Mouse (Mus musculus) ES-Bruce4 (cell line): ENCODE data around the gene Ddx46. TPM values are rescaled to one million over a fixed set of nuclear protein-coding genes. Genes with fewer than 3 reads are reported as not detected.

Experiments
- H3K27ac ChIP-seq: 2 replicates; pipeline ENCODE4 v1.5.1; 2012; ENCODE audit warnings: low read length, inconsistent platforms; ENCODE audit not compliant: insufficient read depth
- H3K27me3 ChIP-seq: 2 replicates; pipeline ENCODE4 v1.6.1; 2012; ENCODE audit warnings: mild to moderate bottlenecking, low read length, inconsistent platforms; ENCODE audit not compliant: control insufficient read depth, poor library complexity, insufficient read depth, severe bottlenecking
- H3K36me3 ChIP-seq: 2 replicates; pipeline ENCODE4 v1.6.1; 2012; ENCODE audit warnings: inconsistent platforms, mild to moderate bottlenecking, low read length, moderate library complexity; ENCODE audit not compliant: control insufficient read depth, poor library complexity, insufficient read depth, severe bottlenecking
- H3K4me1 ChIP-seq: one replicate; pipeline ENCODE4 v1.8.1; 2011; ENCODE audit warnings: low read length; ENCODE audit not compliant: control insufficient read depth, insufficient read depth
- H3K4me3 ChIP-seq: 2 replicates; pipeline ENCODE4 v1.5.1; 2011; ENCODE audit warnings: low read depth, mild to moderate bottlenecking, low read length
- H3K9ac ChIP-seq: 2 replicates; pipeline ENCODE4 v1.6.1; 2012; ENCODE audit warnings: low read depth, mild to moderate bottlenecking, inconsistent platforms; ENCODE audit not compliant: poor library complexity, severe bottlenecking
- H3K9me3 ChIP-seq: replicated peaks from 2 replicates; pipeline ENCODE4 v1.6.1; 2012; ENCODE audit warnings: mild to moderate bottlenecking, low read length, inconsistent platforms; ENCODE audit not compliant: control insufficient read depth, poor library complexity, insufficient read depth, severe bottlenecking
- CTCF ChIP-seq: IDR thresholded peaks from one replicate; pipeline ENCODE4 v1.8.1; 2011; ENCODE audit warnings: low read depth, low read length
- EP300 ChIP-seq: IDR thresholded peaks from 2 replicates; pipeline ENCODE4 v1.6.1; 2011; ENCODE audit warnings: low read depth, low read length; ENCODE audit not compliant: insufficient read depth
- POLR2A ChIP-seq: IDR thresholded peaks from one replicate; pipeline ENCODE4 v1.8.1; 2011; ENCODE audit warnings: low read length; ENCODE audit not compliant: insufficient read depth
- polyA plus RNA-seq: library from polyadenylated mRNA; stranded (reverse); fragments of >200 nt; gene quantifications from 2 replicates; pipeline ENCODE4 v1.2.4, GENCODE M21; 2011; ENCODE audit warnings: low read depth; ENCODE audit not compliant: missing spikeins, insufficient read depth, insufficient read length

The Ddx46 gene
- polyA plus RNA-seq: 103 and 113 TPM in 2 replicates

- Histone ChIP-seq H3K27ac (no peak within 1 kb of the TSS), H3K4me3 (peak within 1 kb of the TSS; percentile 79), H3K27me3 (no peaks in the 10 kb centered on the region), H3K9ac (peak within 1 kb of the TSS; percentile 70), H3K9me3 (no peaks in the 10 kb centered on the region), H3K4me1 (no peaks in the 10 kb centered on the region), H3K36me3 (0 out of 2 replicates have a peak, but pooled peaks cover 5% of the 10 kb centered on the region)
- TF ChIP-seq POLR2A (peak; percentile 68), CTCF (peak; percentile 66), EP300 (no peak; the same call in 1 of the 2 replicates)
These were observed at the start of gene Ddx46 for GRCm38 (mm10) chr13:55634639-55635127. TSS of gene Ddx46 (plus strand) at chr13:55635027.

- no peaks in the 10 kb centered on the region for H3K4me1 ChIP-seq
- H3K9me3 ChIP-seq: no peaks in the 10 kb centered on the region
- peaks cover 25% of the 10 kb centered on the region for H3K36me3 ChIP-seq
- H3K4me3 ChIP-seq: no peak overlapping the region
- H3K9ac ChIP-seq: no peak overlapping the region
- TF ChIP-seq POLR2A (no peak), EP300 (no peak), CTCF (no peak)
- no peaks in the 10 kb centered on the region for H3K27me3 ChIP-seq
- H3K27ac ChIP-seq: no peak overlapping the region
These were observed 42.8 kb upstream of the Ddx46 start for GRCm38 (mm10) chr13:55591961-55592490.

- Histone ChIP-seq H3K4me1 (no peaks in the 10 kb centered on the region), H3K27ac (peak overlapping the region; percentile 72), H3K27me3 (no peaks in the 10 kb centered on the region), H3K36me3 (peaks cover 29% of the 10 kb centered on the region), H3K9me3 (no peaks in the 10 kb centered on the region), H3K4me3 (peak overlapping the region; percentile 88), H3K9ac (peak overlapping the region; percentile 77)
- TF ChIP-seq POLR2A (peak; percentile 97), CTCF (no peak), EP300 (0 out of 2 replicates have a peak, but pooled peaks have one; percentile 55)
These were observed 42.1 kb upstream of the Ddx46 start for GRCm38 (mm10) chr13:55592512-55593253.

- Histone ChIP-seq H3K27me3 (no peaks in the 10 kb centered on the region), H3K9ac (peak overlapping the region; percentile 77), H3K36me3 (peaks cover 29% of the 10 kb centered on the region), H3K4me3 (peak overlapping the region; percentile 88), H3K4me1 (no peaks in the 10 kb centered on the region), H3K9me3 (no peaks in the 10 kb centered on the region), H3K27ac (no peak overlapping the region)
- TF ChIP-seq CTCF: no peak
- no peak for TF ChIP-seq POLR2A
- no peak for TF ChIP-seq EP300
These were observed 41.5 kb upstream of the Ddx46 start for GRCm38 (mm10) chr13:55593254-55593747.

GRCm38 (mm10) chr13:55595375-55595774, 39.5 kb upstream of the Ddx46 start:
- H3K4me1 ChIP-seq: no peaks in the 10 kb centered on the region
- peaks cover 29% of the 10 kb centered on the region for H3K36me3 ChIP-seq
- TF ChIP-seq CTCF (no peak), EP300 (no peak), POLR2A (no peak)
- no peak overlapping the region for H3K9ac ChIP-seq
- H3K27ac ChIP-seq: no peak overlapping the region
- H3K9me3 ChIP-seq: no peaks in the 10 kb centered on the region
- H3K4me3 ChIP-seq: no peak overlapping the region
- H3K27me3 ChIP-seq: no peaks in the 10 kb centered on the region

- no peak overlapping the region for H3K9ac ChIP-seq
- no peak overlapping the region for H3K27ac ChIP-seq
- H3K4me3 ChIP-seq: no peak overlapping the region
- peaks cover 29% of the 10 kb centered on the region for H3K36me3 ChIP-seq
- H3K9me3 ChIP-seq: no peaks in the 10 kb centered on the region
- TF ChIP-seq POLR2A (no peak), EP300 (no peak), CTCF (no peak)
- H3K27me3 ChIP-seq: no peaks in the 10 kb centered on the region
- H3K4me1 ChIP-seq: no peaks in the 10 kb centered on the region
These were observed 38.0 kb upstream of the Ddx46 start for GRCm38 (mm10) chr13:55596802-55597201.
